Mouse (Mus musculus): ENCODE results near the gene 4930451I11Rik.
A peak's percentile ranks its signal among the peaks of the same experiment; 100 is the strongest.

Gene 4930451I11Rik

GRCm38 (mm10) chr7:126799050-126799467 lies 32.4 kb downstream of the 4930451I11Rik start:
- peak; percentile 99 for DNase-seq

- DNase-seq: peak; percentile 49
Measured at GRCm38 (mm10) chr7:126798127-126799049, 33.1 kb downstream of the 4930451I11Rik start.

- DNase-seq: peak; percentile 39
Measured at GRCm38 (mm10) chr7:126797411-126798126, 33.9 kb downstream of the 4930451I11Rik start, which contains the start of gene Fam57b. Fam57b (plus strand) TSS chr7:126797668.

GRCm38 (mm10) chr7:126796350-126796932 lies 35.0 kb downstream of the 4930451I11Rik start:
- DNase-seq: peak; percentile 45

GRCm38 (mm10) chr7:126795387-126796317 lies 35.8 kb downstream of the 4930451I11Rik start:
- peak; percentile 15 for DNase-seq

GRCm38 (mm10) chr7:126794271-126794605 lies 37.2 kb downstream of the 4930451I11Rik start:
- DNase-seq: no peak

GRCm38 (mm10) chr7:126793456-126794270 lies 37.8 kb downstream of the 4930451I11Rik start:
- DNase-seq: no peak

GRCm38 (mm10) chr7:126792721-126793443 lies 38.6 kb downstream of the 4930451I11Rik start:
- DNase-seq: no peak

- peak; percentile 98 for DNase-seq
Measured at GRCm38 (mm10) chr7:126791851-126792720, 39.4 kb downstream of the 4930451I11Rik start, which contains the start of gene Ppp4c. Ppp4c (minus strand) TSS chr7:126792496.

- DNase-seq: no peak
Measured at GRCm38 (mm10) chr7:126789141-126789540, 42.3 kb downstream of the 4930451I11Rik start.

GRCm38 (mm10) chr7:126786142-126786541 lies 45.3 kb downstream of the 4930451I11Rik start:
- no peak for DNase-seq

- DNase-seq: no peak
Measured at GRCm38 (mm10) chr7:126785056-126785455, 46.4 kb downstream of the 4930451I11Rik start.

GRCm38 (mm10) chr7:126784469-126784868 lies 47.0 kb downstream of the 4930451I11Rik start:
- DNase-seq: no peak

- DNase-seq: no peak
Measured at GRCm38 (mm10) chr7:126782693-126783092, 48.7 kb downstream of the 4930451I11Rik start.

- no peak for DNase-seq
Measured at GRCm38 (mm10) chr7:126781661-126782370, 49.6 kb downstream of the 4930451I11Rik start.

GRCm38 (mm10) chr7:126780971-126781635 lies 50.3 kb downstream of the 4930451I11Rik start, which contains the start of gene Tbx6:
Tbx6 (plus strand) TSS chr7:126781483.
- peak; percentile 56 for DNase-seq

Data from kidney, postnatal 14 days (tissue).